Mouse (Mus musculus): ENCODE data around the gene Nfatc2ip. TPM values are rescaled to one million over a fixed set of nuclear protein-coding genes. Genes with fewer than 3 reads are reported as not detected.
A peak's percentile ranks its signal among the peaks of the same experiment; 100 is the strongest.

Nfatc2ip gene
- total RNA-seq (2021) = 1 to 10 TPM; 5.4 to 6.5 TPM

DNA sequence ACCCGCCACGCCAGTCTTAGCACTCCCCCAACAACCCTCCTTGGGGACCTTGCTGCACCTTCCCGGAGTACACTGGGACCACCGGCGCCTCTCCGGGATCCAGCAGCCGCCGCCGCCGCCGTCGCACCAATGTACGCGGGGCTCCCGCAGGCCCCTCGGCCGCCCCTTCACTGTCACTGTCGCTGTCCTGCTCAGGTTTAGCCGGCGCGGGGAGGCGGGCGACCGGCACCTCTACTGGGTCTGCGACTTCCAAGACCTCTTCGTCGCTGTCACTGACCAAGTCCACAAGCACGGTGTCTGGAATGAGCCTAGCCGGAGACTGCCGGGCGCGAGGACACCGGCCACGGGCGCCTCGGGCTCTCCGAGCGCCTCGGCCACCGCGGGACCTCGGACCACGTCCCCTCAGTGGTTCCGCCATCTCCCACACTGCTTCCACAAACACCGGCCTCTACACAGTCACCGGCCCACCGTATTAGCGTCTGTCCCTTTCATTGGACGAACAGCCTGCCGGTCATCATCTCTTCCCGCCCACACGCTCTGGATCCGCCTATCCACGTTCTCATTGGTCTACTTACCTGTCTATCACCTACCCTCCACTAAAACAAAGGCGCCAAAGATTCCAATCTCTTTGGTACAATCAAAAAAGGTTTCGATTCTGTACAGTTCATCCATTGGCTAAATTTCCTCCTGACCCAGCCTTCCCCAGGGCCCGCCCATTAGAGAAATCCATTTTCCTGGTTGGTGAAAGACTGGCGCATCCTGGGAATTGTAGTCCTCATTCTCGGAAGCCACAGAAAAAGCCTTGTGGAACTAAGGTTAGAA lies at the start of gene Nfatc2ip:
Gene Nfatc2ip, minus strand, starts transcription at position 440 of the 822 bp plus-strand sequence.
- intact Hi-C loops (cut with DNase I) = loop anchor here (5.0 kb wide), 1 partner anchor 76 kb away; no protein-coding TSS in a partner anchor

DNA sequence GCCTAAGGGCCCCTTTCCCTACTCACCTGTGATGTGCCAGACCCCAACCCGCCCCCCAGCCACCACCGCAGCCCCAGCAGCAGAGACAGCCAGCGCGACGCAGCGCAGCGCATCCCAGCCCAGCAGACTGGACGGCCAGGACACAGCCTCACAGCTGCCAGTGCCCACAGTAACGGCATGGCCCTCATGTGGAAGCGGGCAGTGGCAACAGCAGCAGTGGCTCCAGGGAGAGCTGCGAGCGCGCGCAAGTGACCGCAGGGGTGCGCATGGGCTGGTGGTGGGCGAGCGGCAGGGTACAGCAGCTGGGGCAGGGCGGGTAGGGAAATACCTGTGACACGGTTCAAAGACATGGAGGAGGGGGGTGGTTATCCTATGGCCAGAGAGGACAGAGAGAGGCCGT lies 49.7 kb upstream of the Nfatc2ip start:
- no peak for DNase-seq (ENCODE audit: low spot score in 2 of 2)
- intact Hi-C loops (cut with DNase I) = no loop called here

More for the DNA sequence above, at the start of gene Nfatc2ip:
- peak; percentile 99 for DNase-seq (ENCODE audit: low spot score in 2 of 2)

DNA sequence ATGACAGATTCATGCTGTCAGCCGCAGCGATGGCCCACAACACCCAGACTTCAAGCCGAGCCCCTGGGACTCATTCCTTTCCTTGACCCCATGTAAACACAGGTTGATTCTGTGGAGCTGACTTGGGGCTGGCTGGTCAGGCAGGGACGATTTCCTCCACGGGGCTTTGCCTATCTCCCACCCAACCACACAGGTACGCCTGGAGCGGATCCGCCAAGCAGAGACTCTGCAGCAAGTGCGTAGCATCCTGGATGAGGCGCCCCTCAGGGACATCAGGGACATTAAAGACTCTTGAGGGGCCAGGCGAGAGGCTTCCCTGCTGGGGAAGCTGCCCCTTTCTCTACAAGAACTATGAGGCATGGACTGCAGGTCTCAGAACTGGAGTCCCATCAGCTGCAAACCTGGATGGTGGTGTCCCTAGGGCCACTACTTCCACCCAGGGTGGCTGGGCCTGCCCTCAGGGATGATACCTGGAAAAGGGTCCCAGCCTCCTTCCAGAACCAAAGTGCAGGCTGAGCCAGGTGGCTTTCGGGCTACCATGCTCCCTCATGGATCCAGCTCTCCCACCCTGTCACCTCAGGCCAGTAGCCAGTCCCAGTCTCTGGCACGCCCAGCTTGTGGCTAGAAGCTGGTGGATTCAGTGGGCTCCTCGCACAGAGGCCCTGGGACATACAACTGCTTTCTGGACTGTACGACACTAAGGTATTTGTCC lies 48.7 kb upstream of the Nfatc2ip start:
- DNase-seq (ENCODE audit: low spot score in 2 of 2) = no peak
- intact Hi-C loops (cut with DNase I) = no loop called here

DNA sequence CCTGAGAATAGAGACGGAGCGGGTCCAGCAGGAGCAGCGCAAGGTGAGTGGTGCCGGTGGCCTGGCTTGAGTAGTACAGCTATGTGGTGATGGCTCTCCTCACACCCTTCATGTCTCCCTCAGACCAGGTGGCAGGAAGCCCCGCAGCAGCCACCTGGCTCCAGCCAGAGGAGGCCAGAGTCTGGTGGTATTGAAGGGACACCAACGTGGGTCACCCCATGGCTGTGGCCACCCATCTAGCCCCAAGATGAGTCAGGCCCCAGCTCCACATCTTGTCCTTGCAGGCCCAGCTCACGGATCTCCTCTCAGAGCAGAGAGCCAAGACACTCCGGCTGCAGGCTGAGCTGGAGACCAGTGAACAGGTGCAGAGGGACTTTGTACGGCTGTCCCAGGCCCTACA lies 48.0 kb upstream of the Nfatc2ip start:
- intact Hi-C loops (cut with DNase I) = no loop called here

DNA sequence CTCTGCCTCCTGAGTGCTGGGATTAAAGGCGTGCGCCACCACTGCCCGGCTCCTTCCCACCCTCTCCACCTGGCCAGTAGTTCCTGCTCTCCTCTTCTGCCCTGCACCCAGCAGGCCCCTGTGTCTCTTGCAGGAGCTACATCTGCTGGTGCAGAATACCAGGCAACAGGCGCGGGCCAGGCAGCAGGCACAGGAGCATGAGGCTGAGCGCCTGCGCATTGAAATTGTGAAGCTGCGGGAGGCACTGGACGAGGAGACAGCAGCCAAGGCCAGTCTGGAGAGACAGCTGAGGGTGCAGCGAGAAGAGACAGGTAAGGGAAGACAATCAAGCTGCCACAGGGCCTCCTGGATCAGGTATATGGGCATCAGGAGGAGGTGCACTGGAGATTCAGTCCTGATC lies 47.5 kb upstream of the Nfatc2ip start:
- intact Hi-C loops (cut with DNase I) = no loop called here
- no peak for DNase-seq (ENCODE audit: low spot score in 2 of 2)

More for the DNA sequence above, 48.0 kb upstream of the Nfatc2ip start:
- no peak for DNase-seq (ENCODE audit: low spot score in 2 of 2)

DNA sequence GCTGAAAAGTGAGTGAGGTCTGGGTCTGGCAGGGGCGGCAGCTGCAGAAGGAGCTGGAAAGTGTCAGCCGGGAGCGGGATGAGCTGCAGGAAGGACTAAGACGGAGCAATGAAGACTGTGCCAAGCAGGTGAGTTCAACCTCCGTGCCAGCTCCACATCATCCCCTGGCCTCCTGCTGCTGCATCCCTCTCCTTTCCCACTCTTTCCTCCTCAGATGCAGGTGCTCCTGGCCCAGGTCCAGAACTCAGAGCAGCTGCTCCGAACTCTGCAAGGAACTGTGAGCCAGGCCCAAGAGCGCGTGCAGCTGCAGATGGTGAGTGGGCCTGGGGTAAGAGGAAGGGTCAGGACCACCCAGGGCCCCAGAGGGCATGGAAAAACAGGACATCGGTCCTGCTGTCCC lies 43.6 kb upstream of the Nfatc2ip start:
- no peak for DNase-seq (ENCODE audit: low spot score in 2 of 2)
- intact Hi-C loops (cut with DNase I) = no loop called here

DNA sequence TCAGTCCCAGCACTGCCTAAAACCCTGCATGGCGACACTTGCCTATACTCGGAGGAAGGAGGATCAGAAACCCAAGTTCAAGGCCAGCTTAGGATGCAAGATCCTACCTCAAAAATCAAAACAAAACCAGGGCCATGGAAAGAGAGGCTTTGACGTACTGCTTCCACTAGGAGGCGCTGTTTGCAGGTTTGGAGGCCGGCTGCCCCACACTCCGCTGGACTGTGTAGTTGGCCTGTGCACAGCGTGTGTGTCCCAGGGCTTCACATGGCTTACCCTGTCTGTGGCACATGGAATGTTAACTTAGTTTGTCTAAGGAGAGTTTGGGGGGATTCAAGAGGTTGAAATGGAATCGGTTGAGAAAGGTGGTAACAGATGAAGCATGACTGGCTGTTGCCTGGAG lies 40.3 kb upstream of the Nfatc2ip start:
- intact Hi-C loops (cut with DNase I) = no loop called here
- peak in 1 of 2 experiments; percentile 10 for DNase-seq (ENCODE audit: low spot score in 2 of 2)

DNA sequence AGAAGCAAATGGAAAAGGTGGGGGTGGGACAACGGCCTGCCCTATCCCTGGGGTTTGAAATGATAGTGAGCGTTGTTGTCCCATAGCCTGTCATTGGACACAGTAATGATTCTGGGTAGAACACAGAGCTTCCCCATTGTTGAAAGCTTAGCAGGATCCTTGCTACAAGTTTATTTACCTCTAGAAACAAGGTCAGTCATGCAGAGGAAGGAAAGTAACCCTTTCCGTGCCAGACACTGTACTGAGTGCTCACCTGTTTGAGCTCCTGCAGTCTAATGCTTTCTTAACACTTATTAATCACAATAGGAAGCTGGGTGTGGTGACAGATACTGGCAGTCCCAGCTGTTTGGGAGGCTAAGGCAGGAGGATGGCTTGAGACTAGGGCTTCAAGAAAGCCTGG lies 39.3 kb upstream of the Nfatc2ip start:
- no peak for DNase-seq (ENCODE audit: low spot score in 2 of 2)
- intact Hi-C loops (cut with DNase I) = no loop called here

DNA sequence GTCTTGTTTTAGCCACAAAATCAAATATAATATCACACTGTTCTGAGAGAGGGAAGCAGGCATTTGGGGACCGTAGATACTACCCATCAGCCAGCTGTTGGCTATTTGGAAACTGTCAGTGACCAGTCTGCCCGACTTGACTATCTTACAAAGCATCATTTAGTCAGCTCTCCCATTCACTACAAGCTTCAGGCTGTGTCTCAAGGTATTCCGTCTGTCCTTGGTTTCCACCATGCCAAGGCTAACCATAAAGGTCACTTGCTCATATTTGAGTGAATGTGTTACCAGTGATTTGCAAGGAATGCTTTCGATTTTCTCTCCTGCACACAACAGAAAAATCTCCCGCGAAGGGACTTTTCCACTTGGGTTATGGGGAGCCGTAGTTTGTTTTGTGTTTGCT lies 38.2 kb upstream of the Nfatc2ip start:
- intact Hi-C loops (cut with DNase I) = no loop called here
- DNase-seq (ENCODE audit: low spot score in 2 of 2) = no peak

DNA sequence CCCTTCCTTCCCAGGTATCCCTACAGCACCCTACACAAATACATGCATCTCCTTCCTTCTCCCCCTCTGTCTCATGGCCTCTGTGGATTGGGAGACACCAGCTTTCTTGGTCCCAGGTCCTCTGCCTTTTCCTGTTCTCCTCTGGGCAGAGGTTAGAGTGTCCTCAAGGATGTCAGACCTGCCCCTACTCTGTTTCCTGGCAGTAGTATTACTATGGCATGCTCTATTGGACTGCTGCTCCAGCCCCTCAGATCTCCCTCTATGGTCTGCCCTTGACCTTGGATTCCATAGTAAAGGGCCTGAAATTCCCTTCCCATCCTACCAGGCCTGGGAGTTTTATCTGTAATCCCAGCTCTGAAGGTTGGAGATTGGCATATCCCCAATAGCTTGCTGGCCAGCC lies 33.6 kb upstream of the Nfatc2ip start:
- DNase-seq (ENCODE audit: low spot score in 2 of 2) = no peak
- intact Hi-C loops (cut with DNase I) = no loop called here

DNA sequence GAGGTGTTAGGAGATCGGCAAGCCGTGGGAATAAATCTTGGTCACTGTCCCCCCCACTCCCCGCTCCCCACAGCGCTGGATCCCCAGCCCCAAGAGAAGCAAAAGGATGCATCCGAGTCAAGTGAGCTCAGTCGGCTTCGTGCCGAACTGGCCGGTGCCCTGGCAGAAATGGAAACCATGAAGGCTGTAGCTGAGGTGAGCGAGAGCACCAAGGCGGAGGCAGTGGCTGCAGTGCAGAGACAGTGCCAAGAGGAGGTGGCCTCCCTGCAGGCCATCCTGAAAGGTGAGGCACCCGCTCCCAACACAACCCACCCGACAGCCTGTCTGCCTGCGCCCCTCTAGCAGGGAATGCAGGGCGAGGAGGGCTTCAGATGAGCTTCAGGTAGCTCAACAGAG lies 33.0 kb upstream of the Nfatc2ip start:
- intact Hi-C loops (cut with DNase I) = loop anchor here (2.0 kb wide), 1 partner anchor 45 kb away; the partner anchor contains the start of gene Sh2b1
- DNase-seq (ENCODE audit: low spot score in 2 of 2) = no peak

DNA sequence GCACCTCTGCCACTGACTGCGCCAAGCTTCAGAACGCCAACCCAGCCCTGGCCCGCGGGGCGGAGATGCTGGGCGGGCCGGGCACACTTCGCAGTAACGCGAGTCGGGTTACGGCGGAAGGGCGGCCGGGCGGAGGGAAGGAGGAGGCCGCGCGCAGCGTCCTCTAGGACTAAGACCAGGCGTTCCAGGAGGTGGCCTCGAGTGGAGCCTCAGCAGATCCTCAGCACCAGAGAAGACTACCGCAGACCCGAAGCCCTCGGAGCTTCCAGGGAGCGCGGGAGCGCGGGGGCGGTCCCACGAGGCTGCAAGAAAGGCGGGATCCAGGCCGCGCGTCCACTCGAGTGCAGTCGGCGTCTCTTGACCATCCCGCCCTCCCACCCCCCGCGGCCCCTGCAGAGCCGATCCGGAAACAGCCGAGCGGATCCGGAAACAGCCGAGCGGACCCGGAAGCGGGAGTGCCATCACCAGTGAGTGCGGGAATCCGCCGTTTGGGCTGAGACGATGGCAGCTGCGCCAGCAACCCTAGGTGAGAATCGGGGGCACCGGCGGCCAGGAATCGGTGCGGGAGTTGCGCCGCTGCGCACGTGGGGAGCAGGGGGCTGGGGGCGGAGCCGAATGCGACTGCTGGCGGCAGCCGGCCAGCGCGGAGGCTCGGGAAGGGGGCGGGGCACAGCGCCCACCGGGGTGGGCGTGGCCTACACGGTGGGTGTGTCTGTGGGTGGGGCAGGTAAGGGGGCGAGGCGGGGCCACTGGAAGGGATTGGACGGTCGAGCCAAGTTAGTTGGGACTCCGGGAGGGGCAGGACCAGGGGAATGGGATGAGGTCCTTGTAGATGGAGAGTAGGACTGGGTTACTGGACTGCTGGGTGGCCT lies 32.3 kb upstream of the Nfatc2ip start, which contains the start of gene Rabep2:
Gene Rabep2, plus strand, starts transcription at position 129 of the 872 bp plus-strand sequence.
- peak; percentile 94 for DNase-seq (ENCODE audit: low spot score in 2 of 2)
- intact Hi-C loops (cut with DNase I) = loop anchor here (2.0 kb wide), 1 partner anchor 46 kb away; the partner anchor contains the start of gene Sh2b1

DNA sequence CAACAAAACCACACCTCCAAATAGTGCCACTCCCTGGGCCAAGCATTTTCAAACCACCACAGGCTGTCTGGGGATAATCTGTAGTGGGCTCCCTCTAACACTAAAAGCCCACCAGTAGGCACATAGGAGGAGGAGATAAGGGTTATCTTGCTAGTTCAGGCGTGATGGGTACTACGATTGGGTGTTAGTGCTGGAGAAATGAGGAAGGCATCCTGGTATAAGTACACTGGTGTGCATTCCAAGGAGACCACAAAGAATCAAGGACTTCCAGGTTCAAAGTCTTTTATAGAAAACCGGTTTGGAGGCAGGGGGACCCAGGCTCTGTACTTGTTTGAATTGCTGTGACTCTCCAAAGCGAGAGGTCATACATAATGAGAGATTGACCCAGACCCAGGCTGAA lies 31.6 kb upstream of the Nfatc2ip start:
- DNase-seq (ENCODE audit: low spot score in 2 of 2) = no peak
- intact Hi-C loops (cut with DNase I) = loop anchor here (2.0 kb wide), 1 partner anchor 47 kb away; the partner anchor contains the start of gene Sh2b1

DNA sequence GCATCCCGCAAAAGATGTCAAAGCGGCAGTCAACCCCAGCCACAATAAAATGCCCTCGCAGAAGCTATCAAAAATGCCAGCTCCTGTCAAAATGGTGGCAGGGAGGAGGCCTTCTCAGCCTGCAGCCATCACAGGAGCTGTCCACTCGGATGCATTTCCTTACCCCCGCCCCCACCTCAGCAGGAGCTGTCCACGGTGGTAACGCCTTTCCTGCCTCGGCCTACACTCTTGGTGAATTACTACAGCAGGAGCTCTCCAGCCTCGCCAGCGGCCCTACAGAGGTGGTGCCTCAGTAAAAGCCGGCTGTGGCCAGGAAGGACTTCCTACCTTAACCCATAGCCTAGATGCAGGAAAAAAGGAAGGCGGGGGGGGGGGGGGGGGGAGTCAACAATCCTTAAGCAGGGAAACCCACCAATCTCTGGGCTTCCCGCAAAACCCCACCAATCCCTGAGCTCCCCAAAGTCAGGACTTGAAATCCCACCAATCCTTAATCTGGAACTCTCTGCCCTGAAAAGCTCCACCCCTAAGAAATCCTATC lies 30.9 kb upstream of the Nfatc2ip start:
- intact Hi-C loops (cut with DNase I) = no loop called here
- no peak for DNase-seq (ENCODE audit: low spot score in 2 of 2)

DNA sequence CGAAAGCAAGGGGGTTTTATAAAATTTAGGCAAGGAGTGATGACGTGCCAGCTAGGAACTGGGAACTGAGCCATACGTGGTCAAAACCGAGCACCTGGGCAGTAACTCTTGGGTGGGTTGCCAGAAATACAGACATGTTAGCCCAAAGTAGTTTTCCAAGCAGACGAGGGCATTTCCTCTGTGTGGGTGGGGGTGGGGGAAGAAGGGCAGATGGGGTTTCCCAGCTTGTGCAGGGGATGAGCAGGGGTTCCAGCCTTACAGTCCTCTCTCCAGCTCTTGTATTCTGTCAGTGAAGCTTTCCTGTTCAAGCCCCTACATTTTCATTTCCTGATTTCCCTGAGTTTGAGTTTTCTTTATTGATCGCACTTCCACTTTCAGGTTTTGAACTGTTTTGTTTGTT lies 27.6 kb upstream of the Nfatc2ip start:
- DNase-seq (ENCODE audit: low spot score in 2 of 2) = no peak
- intact Hi-C loops (cut with DNase I) = no loop called here

DNA sequence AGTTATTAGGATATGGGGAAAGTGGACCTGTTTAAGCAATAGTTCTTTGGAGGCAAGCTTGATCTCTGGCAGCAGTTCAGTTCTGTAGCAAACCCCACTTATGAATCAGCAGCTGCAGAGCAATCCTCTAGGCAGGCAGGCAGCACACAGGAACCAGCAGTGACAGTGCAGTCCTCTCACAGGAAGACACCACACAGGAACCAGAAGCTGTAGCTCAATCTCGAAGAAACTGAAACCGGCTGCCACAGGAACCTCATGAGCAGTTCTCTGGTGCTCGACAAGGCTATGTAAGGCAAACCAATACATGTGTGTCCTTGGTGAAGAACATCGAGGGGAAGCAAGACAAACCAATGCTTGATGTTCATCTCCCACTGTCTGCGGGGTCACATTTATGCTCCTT lies 25.2 kb upstream of the Nfatc2ip start:
- intact Hi-C loops (cut with DNase I) = no loop called here
- no peak for DNase-seq (ENCODE audit: low spot score in 2 of 2)

DNA sequence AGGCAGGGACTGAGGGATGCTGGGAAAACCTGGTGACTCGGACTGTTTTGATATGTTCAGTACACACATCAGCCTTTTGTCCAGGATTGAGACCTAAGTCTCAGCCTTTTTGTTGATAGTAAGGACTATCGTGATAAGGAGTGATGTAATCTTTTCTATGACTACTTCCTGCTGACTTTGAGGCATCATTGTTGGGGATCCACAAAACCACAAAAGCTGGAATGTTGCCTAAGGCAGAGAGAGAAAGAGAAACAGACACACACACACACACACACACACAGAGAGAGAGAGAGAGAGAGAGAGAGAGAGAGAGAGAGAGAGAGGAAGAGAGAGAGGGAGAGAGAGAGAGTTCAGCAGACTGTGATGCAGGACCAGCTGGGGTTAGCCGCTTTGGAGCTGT lies 22.0 kb upstream of the Nfatc2ip start:
- DNase-seq (ENCODE audit: low spot score in 2 of 2) = no peak
- intact Hi-C loops (cut with DNase I) = no loop called here

DNA sequence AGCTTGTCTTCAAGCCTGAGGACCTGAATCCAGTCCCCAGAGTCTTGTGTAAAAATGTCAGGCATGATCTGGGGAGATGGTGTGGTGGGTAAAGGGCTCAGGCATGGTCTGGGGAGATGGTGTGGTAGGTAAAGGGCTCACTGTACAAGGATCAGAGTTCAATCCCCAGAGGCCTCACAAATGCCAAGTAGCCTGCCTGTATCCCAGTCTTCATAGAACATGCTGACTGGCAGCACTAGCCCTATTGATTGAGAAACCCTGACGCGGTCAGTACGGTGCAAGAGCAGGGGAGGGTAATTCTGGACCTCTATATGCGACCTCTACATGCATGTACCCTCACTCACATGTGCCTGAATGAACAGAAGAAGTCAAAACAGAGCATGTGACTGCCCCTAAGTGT lies 21.1 kb upstream of the Nfatc2ip start:
- intact Hi-C loops (cut with DNase I) = no loop called here
- DNase-seq (ENCODE audit: low spot score in 2 of 2) = no peak

DNA sequence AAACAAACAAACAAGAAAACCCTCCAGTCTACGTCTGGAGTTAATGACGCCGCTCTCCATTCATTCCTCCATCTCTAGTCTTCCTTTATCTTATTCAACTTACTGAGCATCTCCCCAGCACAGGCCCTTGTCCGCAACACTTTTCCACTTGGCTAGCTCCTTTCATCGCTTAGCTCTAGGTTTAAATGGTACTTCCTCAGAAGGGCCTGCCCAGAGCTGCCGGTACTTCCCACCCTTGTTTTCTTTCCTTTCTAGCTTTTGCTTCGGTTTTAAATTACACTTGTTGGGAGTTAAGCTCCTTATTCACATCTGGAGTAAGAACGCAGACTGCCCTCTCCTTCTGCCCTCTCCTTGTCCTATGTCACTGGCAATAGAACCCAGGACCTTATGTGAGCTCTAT lies 20.5 kb upstream of the Nfatc2ip start:
- intact Hi-C loops (cut with DNase I) = no loop called here
- no peak for DNase-seq (ENCODE audit: low spot score in 2 of 2)

DNA sequence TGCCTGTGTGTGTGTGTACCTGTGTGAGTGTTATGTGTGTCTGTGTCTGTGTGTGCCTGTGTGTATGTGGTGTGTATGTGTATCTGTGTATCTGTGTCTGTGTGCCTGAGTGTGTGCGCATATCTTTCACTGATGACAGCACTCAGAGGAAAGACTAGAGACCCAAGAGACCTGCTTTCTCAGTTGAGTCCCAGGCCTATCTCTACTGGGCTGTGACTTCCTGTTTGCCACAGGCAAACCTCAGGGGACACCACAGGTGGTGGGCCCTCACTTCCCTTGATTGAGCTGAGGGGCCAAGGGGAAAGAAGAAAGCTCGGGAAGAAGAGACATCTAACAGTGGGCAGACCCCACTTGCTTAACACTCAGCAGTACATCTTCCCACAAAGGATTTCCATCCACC lies 20.1 kb upstream of the Nfatc2ip start:
- intact Hi-C loops (cut with DNase I) = no loop called here
- no peak for DNase-seq (ENCODE audit: low spot score in 2 of 2)
